Mouse (Mus musculus) embryonic fibroblast, embryonic 13.5 days (primary cell): ENCODE measurements around the gene Srsf7. TPM values are rescaled to one million over a fixed set of nuclear protein-coding genes. Genes with fewer than 3 reads are reported as not detected.
"Not testable (repeated sequence)": the region's sequence is repeated elsewhere in the genome, so short reads cannot be mapped to it uniquely, and the experiment has no call there.

Experiments
- H3K27ac ChIP-seq: 2 replicates; pipeline ENCODE4 v1.5.1; 2012; ENCODE audit warnings: low read length, control low read depth, inconsistent platforms; ENCODE audit not compliant: insufficient read depth
- H3K4me1 ChIP-seq: 2 replicates; pipeline ENCODE4 v1.6.1; 2011; ENCODE audit warnings: low read length; ENCODE audit not compliant: control insufficient read depth, insufficient read depth
- H3K4me3 ChIP-seq: 2 replicates; pipeline ENCODE4 v1.5.1; 2011; ENCODE audit warnings: mild to moderate bottlenecking, control low read depth, low read length; ENCODE audit not compliant: insufficient read depth
- CTCF ChIP-seq: IDR thresholded peaks from 2 replicates; pipeline ENCODE4 v1.5.1; 2011; ENCODE audit warnings: mild to moderate bottlenecking, control low read depth, low read length, moderate library complexity, borderline replicate concordance; ENCODE audit not compliant: insufficient read depth
- POLR2A ChIP-seq: IDR thresholded peaks from 2 replicates; pipeline ENCODE4 v1.6.1; 2011; ENCODE audit warnings: low read depth, mild to moderate bottlenecking, control low read depth, low read length, moderate library complexity
- polyA plus RNA-seq: library from polyadenylated mRNA; stranded (reverse); fragments of >200 nt; gene quantifications from 2 replicates; pipeline ENCODE4 v1.2.4, GENCODE M21; 2011; ENCODE audit warnings: low read depth; ENCODE audit not compliant: missing spikeins, insufficient read length

Gene Srsf7
- polyA plus RNA-seq, 1 experiment, result 194 TPM

GRCm38 (mm10) chr17:80205657-80206056, 1.4 kb downstream of the Srsf7 start:
- H3K4me1 ChIP-seq, result no peaks in the 10 kb centered on the region
- no peak for TF ChIP-seq CTCF
- TF ChIP-seq POLR2A, result no peak
- H3K27ac ChIP-seq, result no peak overlapping the region
- H3K4me3 ChIP-seq, result peak overlapping the region; percentile 75

GRCm38 (mm10) chr17:80199160-80199778, 7.8 kb downstream of the Srsf7 start:
- Histone ChIP-seq H3K4me1 (no peaks in the 10 kb centered on the region), H3K4me3 (no peak overlapping the region), H3K27ac (no peak overlapping the region)
- TF ChIP-seq POLR2A (0 out of 2 replicates have a peak, but pooled peaks have one; percentile 5), CTCF (no peak)

GRCm38 (mm10) chr17:80193075-80193474, 14.0 kb downstream of the Srsf7 start:
- TF ChIP-seq POLR2A (no peak), CTCF (no peak)
- no peak overlapping the region for H3K27ac ChIP-seq
- no peak overlapping the region for H3K4me3 ChIP-seq
- H3K4me1 ChIP-seq, result no peaks in the 10 kb centered on the region; the same call in 1 of the 2 replicates

- no peak overlapping the region for H3K27ac ChIP-seq
- no peaks in the 10 kb centered on the region; the same call in 1 of the 2 replicates for H3K4me1 ChIP-seq
- TF ChIP-seq CTCF (no peak), POLR2A (no peak)
- no peak overlapping the region for H3K4me3 ChIP-seq
These were observed 23.5 kb downstream of the Srsf7 start for GRCm38 (mm10) chr17:80183615-80184014.

GRCm38 (mm10) chr17:80180468-80180867, 26.6 kb downstream of the Srsf7 start:
- Histone ChIP-seq H3K4me3 (no peak overlapping the region), H3K27ac (no peak overlapping the region), H3K4me1 (no peaks in the 10 kb centered on the region)
- TF ChIP-seq CTCF (no peak), POLR2A (no peak)

GRCm38 (mm10) chr17:80179959-80180358, 27.1 kb downstream of the Srsf7 start:
- Histone ChIP-seq H3K4me3 (no peak overlapping the region), H3K4me1 (no peaks in the 10 kb centered on the region), H3K27ac (no peak overlapping the region)
- no peak for TF ChIP-seq POLR2A
- TF ChIP-seq CTCF, result peak; percentile 99

GRCm38 (mm10) chr17:80178846-80179245, 28.3 kb downstream of the Srsf7 start:
- H3K27ac ChIP-seq, H3K4me1 ChIP-seq, H3K4me3 ChIP-seq: not testable (repeated sequence)

GRCm38 (mm10) chr17:80175966-80176365, 31.1 kb downstream of the Srsf7 start:
- Histone ChIP-seq H3K4me1 (no peaks in the 10 kb centered on the region), H3K4me3 (no peak overlapping the region), H3K27ac (no peak overlapping the region)
- TF ChIP-seq CTCF (no peak), POLR2A (no peak)

GRCm38 (mm10) chr17:80175386-80175739, 31.7 kb downstream of the Srsf7 start:
- no peaks in the 10 kb centered on the region for H3K4me1 ChIP-seq
- H3K27ac ChIP-seq, result no peak overlapping the region
- H3K4me3 ChIP-seq, result no peak overlapping the region
- TF ChIP-seq CTCF (no peak), POLR2A (no peak)

GRCm38 (mm10) chr17:80174699-80175385, 32.3 kb downstream of the Srsf7 start:
- Histone ChIP-seq H3K27ac (no peak overlapping the region), H3K4me3 (no peak overlapping the region), H3K4me1 (no peaks in the 10 kb centered on the region)
- TF ChIP-seq POLR2A (no peak), CTCF (no peak)
